Mouse (Mus musculus) brain, embryonic 14.5 days (tissue): ENCODE results near the gene Ass1. TPM values are rescaled to one million over a fixed set of nuclear protein-coding genes. Genes with fewer than 3 reads are reported as not detected.

Experiments
- DNase-seq: peaks from one replicate; pipeline ENCODE4 v3.0.0-alpha.2; 2011; ENCODE audit warnings: low read depth
- CTCF ChIP-seq: fragments of 200-500 bp; IDR thresholded peaks from 2 replicates; pipeline ENCODE4 v1.5.1; 2012; ENCODE audit warnings: inconsistent platforms, mild to moderate bottlenecking, moderate library complexity, borderline replicate concordance; ENCODE audit not compliant: insufficient read depth, insufficient read length; ENCODE audit errors: extremely low read depth
- POLR2A ChIP-seq: fragments of 200-500 bp; IDR thresholded peaks from 2 replicates; pipeline ENCODE4 v1.6.1; 2012; ENCODE audit warnings: mild to moderate bottlenecking, inconsistent platforms, borderline replicate concordance; ENCODE audit not compliant: poor library complexity, insufficient read depth, insufficient read length, severe bottlenecking; ENCODE audit errors: extremely low read depth
- polyA plus RNA-seq: library from polyadenylated mRNA; depleted of rRNA; stranded (reverse); fragments of >200 nt; gene quantifications from 2 replicates; pipeline ENCODE4 v1.2.3, GENCODE M21; 2012; rRNA removed

Ass1 gene
- polyA plus RNA-seq, result 6.8 and 8.5 TPM in 2 replicates

DNA sequence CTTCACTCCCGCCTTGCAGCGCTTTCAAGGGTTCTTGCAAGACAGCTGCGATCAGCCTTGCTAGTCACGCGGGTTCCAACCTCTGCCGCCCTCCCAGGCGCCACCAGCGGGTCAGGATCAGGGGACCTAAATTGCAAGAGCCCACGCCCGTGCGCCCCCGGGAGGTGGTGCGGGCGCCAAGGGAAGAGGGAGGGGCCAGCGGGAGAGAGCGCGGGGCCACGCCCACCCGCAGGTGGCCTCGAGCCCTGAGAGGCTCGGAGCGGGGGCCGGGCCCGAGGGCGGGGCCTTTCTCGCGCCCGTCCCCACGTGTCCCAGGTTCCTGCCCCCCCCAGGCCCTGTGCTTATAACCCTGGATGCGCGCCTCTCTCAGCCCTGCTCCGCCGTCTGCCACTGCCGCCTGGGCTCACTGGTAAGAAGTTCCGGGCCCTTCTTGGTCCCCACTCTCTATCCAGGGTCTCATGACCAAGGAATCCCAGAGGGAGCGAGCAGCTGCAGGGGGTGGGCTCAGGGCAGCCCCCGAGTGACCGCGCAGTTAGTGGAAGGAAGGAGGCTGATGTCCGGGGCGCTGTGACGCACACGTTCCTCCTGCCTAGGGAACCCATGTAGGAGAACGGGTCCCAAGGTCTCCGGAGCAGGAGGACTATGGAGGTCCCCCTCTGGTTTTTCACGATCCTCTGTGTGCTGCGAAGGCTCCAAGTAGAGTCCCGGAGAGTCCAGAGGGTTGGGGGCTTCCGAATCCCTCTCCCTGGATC is at the start of gene Ass1:
Ass1 (plus strand) TSS at position 277 of the 752 bp plus-strand sequence.
- TF ChIP-seq POLR2A, result no peak
- peak; percentile 62 for DNase-seq

DNA sequence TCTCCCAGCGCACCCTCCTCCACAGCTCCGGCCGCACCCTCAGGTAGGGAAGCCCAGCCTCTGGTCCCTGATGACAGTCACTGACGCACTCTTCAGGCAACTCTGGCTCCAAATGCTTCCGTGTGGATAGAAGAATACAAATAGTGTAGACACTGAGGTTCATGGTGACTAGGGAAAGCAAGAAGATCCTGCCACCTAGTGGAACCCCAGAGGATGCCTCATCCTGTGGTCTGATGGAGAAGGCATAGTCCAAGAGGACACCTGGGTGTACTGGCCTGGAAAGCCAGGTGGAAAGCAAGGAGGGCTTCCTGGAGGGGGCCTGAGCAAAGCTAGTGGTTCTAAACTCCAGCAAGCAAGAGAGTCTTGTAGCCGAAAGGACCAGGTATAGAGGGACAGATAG is 49.1 kb upstream of the Ass1 start:
- TF ChIP-seq CTCF (peak; percentile 35; the same call in 1 of the 2 replicates), POLR2A (no peak)
- DNase-seq, result peak; percentile 7

DNA sequence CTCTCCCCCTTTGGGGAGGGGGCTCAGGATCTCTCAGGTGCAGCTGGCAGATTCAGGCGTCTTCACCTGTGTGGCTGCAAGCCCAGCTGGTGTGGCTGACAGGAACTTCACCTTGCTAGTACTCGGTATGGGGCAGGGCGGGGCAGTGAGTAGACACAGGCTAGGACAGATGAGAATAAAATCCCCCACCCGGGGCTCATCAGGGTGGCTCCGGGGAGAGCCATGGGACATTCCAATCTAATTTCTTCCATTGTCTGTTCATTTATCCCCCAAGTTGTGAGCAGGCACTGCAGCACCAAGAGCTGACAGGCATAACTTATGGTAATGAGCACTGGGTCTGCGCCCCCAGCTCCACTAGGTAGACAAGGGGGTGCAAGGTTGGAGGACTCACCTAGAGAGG is 47.4 kb upstream of the Ass1 start:
- no peak for DNase-seq
- TF ChIP-seq CTCF, result no peak
- TF ChIP-seq POLR2A, result no peak

DNA sequence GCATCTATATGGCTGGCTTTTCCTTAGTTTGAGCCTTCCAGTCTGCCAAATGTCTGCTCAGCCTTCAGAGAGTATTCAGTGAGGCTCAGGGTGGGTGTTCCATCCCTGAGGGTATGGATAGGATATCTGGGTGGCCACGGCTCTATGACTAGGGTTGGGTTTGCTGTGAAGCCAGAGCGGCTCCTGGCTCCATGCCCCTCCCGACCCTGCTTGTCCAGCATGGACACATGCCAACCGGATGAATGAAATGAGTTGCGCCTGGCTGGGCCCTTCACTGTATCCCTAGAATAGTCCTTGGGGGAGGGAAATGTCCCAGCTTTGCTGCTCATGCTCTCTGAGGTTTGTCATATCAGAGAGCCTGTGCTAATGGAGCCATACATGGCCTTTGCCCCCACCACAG is 38.5 kb upstream of the Ass1 start:
- TF ChIP-seq POLR2A, result no peak
- TF ChIP-seq CTCF, result no peak
- peak; percentile 70 for DNase-seq

- TF ChIP-seq POLR2A (no peak), CTCF (no peak)
- no peak for DNase-seq
Measured at GRCm38 (mm10) chr2:31434746-31435145, 35.3 kb upstream of the Ass1 start.

DNA sequence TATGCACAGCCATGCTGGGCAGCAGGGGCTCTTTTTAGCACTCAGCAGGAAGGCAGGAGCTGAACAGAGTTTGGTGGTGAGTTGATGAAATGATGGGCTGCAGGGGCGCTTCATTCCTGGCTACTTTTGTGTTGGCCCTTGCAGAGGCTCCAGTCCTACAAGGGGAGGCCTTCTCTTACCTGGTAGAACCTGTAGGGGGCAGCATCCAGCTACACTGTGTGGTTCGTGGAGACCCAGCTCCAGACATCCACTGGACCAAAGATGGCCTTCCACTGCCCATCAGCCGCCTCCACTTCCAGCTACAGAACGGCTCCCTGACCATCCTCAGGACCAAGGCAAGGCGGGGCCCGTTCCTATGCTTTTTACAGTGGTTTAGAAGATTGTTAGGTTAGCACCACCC is 34.4 kb upstream of the Ass1 start:
- DNase-seq, result peak; percentile 42
- TF ChIP-seq CTCF (peak; percentile 59), POLR2A (no peak)

GRCm38 (mm10) chr2:31437480-31438245 is 32.3 kb upstream of the Ass1 start:
- DNase-seq, result no peak
- TF ChIP-seq POLR2A (no peak), CTCF (no peak)

- TF ChIP-seq CTCF (no peak), POLR2A (no peak)
- no peak for DNase-seq
Measured at GRCm38 (mm10) chr2:31439576-31439975, 30.4 kb upstream of the Ass1 start.

GRCm38 (mm10) chr2:31442480-31443160 is 27.4 kb upstream of the Ass1 start:
- DNase-seq, result peak; percentile 34
- no peak for TF ChIP-seq POLR2A
- TF ChIP-seq CTCF, result no peak

GRCm38 (mm10) chr2:31446036-31446435 is 24.0 kb upstream of the Ass1 start:
- no peak for TF ChIP-seq POLR2A
- TF ChIP-seq CTCF, result no peak
- no peak for DNase-seq

DNA sequence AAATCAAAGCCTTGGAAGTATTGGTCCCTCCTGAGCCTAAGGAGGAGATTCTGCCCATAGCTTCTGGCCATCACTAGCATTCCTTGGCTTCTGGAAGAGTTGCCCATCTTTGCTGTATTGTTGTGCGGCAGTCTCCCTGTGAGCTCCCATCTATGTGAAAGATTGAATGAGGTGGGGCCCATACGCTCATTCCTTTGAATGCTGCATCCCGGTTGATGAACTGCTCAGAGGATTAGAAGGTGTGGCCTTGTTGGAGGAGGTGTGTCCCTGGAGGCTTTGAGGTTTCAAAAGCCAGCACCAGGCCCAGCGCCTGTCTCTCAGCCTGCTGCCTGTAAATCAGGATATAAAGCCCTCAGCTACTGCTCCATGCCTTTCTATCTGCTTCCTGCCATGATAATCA is 23.6 kb upstream of the Ass1 start:
- no peak for DNase-seq

More for the DNA sequence above, 23.6 kb upstream of the Ass1 start:
- TF ChIP-seq CTCF (no peak), POLR2A (no peak)
